Mouse (Mus musculus): ENCODE data around the gene Fmo6. TPM values are rescaled to one million over a fixed set of nuclear protein-coding genes. Genes with fewer than 3 reads are reported as not detected.

The Fmo6 gene
- polyA plus RNA-seq, 1 experiment from 2014 or later, result 1.6 TPM

DNA sequence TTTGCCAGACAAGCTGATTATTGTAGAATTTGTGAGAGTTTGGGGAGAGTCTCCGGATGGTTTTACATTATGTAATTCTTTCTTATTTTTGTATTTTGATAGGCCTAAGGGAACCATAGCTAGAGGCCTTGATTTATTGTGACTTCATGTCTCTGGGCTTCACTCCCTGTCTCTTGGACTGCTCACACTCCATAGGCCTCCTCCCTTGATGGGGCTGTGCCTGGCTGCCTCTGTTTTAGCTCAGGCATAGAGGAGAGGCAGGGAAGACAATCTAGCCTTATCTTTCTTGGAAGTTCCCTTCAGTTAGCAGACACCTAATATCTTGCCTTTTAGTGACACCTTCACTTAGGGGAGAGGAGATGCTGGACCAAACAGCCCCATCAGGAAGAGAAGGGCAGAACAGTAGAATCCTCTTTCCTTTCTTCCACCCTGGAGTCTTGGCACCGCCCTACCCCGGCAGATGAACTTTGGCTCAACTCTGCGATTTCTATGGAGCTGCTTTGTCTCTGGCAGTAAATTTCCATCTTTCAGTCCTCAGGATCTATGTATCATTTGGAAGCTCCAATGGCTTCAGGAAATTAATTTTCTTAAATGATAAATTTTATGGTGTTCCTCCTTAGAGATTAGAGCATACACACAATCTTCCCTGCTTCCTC lies 1.5 kb upstream of the Fmo6 start:
- ATAC-seq (ENCODE audit: insufficient number of reproducible peaks, insufficient read depth, low FRiP score, low TSS enrichment, low read depth), result no peak
- Histone ChIP-seq H3K4me1 (no peaks in the 10 kb centered on the region), H3K27ac (no peak overlapping the region), H3K4me2 (no peak overlapping the region), H3K27me3 (no peaks in the 10 kb centered on the region), H3K36me3 (no peaks in the 10 kb centered on the region), H3K9me3 (no peaks in the 10 kb centered on the region), H3K4me3 (no peak overlapping the region), H3K9ac (no peak overlapping the region)
- 92% methylated on average over 4 of the region's 4 CpGs for WGBS

- 75% methylated on average over 5 of the region's 5 CpGs for WGBS
- Histone ChIP-seq H3K27me3 (no peaks in the 10 kb centered on the region), H3K4me1 (no peaks in the 10 kb centered on the region), H3K9me3 (no peaks in the 10 kb centered on the region), H3K27ac (no peak overlapping the region), H3K4me3 (no peak overlapping the region), H3K9ac (no peak overlapping the region), H3K36me3 (no peaks in the 10 kb centered on the region), H3K4me2 (no peak overlapping the region)
- no peak for ATAC-seq (ENCODE audit: insufficient number of reproducible peaks, insufficient read depth, low FRiP score, low TSS enrichment, low read depth)
Observed at GRCm38 (mm10) chr1:162937970-162938695, 818 bp upstream of the Fmo6 start.

DNA sequence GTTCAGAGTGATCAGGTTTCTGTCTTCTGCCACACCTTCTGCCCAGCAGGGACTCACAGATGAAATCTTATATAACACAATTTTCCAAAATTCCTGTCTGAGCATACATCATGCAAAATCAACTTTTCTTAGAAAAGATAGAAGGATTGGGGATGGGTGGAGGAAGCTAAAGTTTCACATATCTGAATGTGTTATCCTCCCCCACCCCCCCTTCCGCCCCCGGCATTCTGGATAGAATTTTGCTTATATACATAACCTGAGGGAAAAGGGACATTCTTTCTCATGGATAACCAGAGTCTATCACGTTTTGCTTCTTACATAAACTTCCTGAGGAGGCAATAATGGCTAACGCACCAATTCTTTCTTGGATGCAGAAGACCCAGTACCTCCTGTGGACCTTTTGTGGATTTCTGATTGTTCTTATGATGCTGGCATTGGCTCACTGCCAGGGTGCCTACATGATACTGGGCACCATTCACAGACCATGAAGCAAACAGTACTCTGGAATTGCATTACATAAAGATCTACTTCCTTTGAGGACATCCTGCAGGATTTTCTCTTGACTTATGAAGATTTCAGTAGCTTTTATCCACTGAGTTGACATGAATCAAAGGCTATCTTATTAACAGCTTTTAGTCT lies 2.8 kb downstream of the Fmo6 start:
- no peak overlapping the region for H3K4me2 ChIP-seq
- no peak overlapping the region for H3K9ac ChIP-seq
- no peaks in the 10 kb centered on the region for H3K4me1 ChIP-seq
- no peak overlapping the region for H3K27ac ChIP-seq
- H3K36me3 ChIP-seq, result no peaks in the 10 kb centered on the region
- 53% methylated on average over 4 of the region's 4 CpGs for WGBS
- H3K9me3 ChIP-seq, result no peaks in the 10 kb centered on the region
- no peak for ATAC-seq (ENCODE audit: insufficient number of reproducible peaks, insufficient read depth, low FRiP score, low TSS enrichment, low read depth)
- no peak overlapping the region for H3K4me3 ChIP-seq
- no peaks in the 10 kb centered on the region for H3K27me3 ChIP-seq

DNA sequence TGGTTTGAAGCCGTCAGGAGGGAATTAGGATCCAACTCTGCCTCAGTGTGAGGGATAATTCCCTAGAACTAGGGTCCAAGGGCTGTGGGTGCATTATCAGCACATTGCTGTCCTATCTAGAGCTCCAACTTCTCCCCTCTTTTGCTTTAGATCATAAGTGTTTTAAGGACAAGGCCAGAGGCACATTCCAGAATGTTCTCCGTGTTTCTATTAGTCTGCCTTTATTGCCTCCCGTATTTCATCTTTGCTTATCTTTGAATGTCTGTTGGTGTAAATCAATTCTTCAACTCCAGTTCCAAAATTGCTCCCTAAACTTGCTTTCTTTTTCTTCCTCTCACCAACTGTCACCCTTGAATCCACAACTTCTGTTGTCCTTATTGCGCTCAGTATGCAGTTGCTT lies 4.9 kb downstream of the Fmo6 start:
- ATAC-seq (ENCODE audit: insufficient number of reproducible peaks, insufficient read depth, low FRiP score, low TSS enrichment, low read depth), result no peak
- no peak overlapping the region for H3K4me3 ChIP-seq
- H3K4me2 ChIP-seq, result no peak overlapping the region
- H3K27me3 ChIP-seq, result no peaks in the 10 kb centered on the region
- no peak overlapping the region for H3K27ac ChIP-seq
- no peaks in the 10 kb centered on the region for H3K9me3 ChIP-seq
- WGBS, result 73% methylated on average over 4 of the region's 4 CpGs
- H3K36me3 ChIP-seq, result no peaks in the 10 kb centered on the region
- H3K4me1 ChIP-seq, result no peaks in the 10 kb centered on the region
- no peak overlapping the region for H3K9ac ChIP-seq

- ATAC-seq (ENCODE audit: insufficient number of reproducible peaks, insufficient read depth, low FRiP score, low TSS enrichment, low read depth), result no peak
- WGBS, result 66% methylated on average over 5 of the region's 5 CpGs
Observed at GRCm38 (mm10) chr1:162931880-162932279, 5.4 kb downstream of the Fmo6 start.

DNA sequence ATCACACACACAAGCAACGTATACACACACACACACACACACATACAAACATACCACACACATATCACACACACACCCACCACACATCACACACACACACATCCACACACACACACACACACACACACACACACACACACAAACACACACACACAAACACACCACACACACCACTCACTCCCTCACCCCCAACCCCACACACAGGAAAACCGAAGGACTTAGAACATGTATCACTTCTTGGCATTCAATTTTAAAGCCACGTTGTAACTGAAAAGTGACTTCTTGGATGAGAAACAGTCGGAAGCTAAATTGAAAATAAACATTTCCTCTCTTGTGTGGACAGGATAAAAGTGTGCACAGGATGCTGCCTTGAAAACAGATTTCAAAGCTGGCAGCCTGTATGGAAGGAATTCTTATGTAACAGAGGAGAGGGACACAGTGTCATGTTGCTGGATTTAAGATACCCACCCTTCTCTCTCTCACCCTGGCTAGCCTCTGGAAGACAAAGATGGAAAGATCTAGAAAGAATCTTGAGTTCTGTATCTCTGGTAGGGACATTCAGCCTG lies 5.9 kb downstream of the Fmo6 start:
- Histone ChIP-seq H3K4me2 (no peak overlapping the region), H3K9me3 (no peaks in the 10 kb centered on the region), H3K4me1 (no peaks in the 10 kb centered on the region), H3K9ac (no peak overlapping the region), H3K4me3 (no peak overlapping the region), H3K36me3 (no peaks in the 10 kb centered on the region), H3K27ac (no peak overlapping the region; the same call in 1 of the 2 replicates), H3K27me3 (no peaks in the 10 kb centered on the region)
- no peak for ATAC-seq (ENCODE audit: insufficient number of reproducible peaks, insufficient read depth, low FRiP score, low TSS enrichment, low read depth)
- 57% methylated on average over 4 of the region's 4 CpGs for whole genome bisulfite sequencing

More at GRCm38 (mm10) chr1:162931880-162932279, 5.4 kb downstream of the Fmo6 start:
- Histone ChIP-seq H3K36me3 (no peaks in the 10 kb centered on the region), H3K4me2 (no peak overlapping the region), H3K27ac (no peak overlapping the region; the same call in 1 of the 2 replicates), H3K4me1 (no peaks in the 10 kb centered on the region), H3K9me3 (no peaks in the 10 kb centered on the region), H3K27me3 (no peaks in the 10 kb centered on the region), H3K4me3 (no peak overlapping the region), H3K9ac (no peak overlapping the region)

- no peak for ATAC-seq (ENCODE audit: insufficient number of reproducible peaks, insufficient read depth, low FRiP score, low TSS enrichment, low read depth)
- H3K27ac ChIP-seq, result no peak overlapping the region
- no peaks in the 10 kb centered on the region for H3K4me1 ChIP-seq
- 62% methylated on average over 2 of the region's 2 CpGs for WGBS
- H3K4me2 ChIP-seq, result no peak overlapping the region
- H3K9me3 ChIP-seq, result no peaks in the 10 kb centered on the region
- H3K36me3 ChIP-seq, result no peaks in the 10 kb centered on the region
- H3K9ac ChIP-seq, result no peak overlapping the region
- H3K4me3 ChIP-seq, result no peak overlapping the region
- no peaks in the 10 kb centered on the region for H3K27me3 ChIP-seq
Observed at GRCm38 (mm10) chr1:162930631-162931030, 6.7 kb downstream of the Fmo6 start.

- H3K9me3 ChIP-seq, result no peaks in the 10 kb centered on the region
- no peak overlapping the region for H3K4me2 ChIP-seq
- H3K27me3 ChIP-seq, result no peaks in the 10 kb centered on the region
- ATAC-seq (ENCODE audit: insufficient number of reproducible peaks, insufficient read depth, low FRiP score, low TSS enrichment, low read depth), result no peak
- no peak overlapping the region for H3K27ac ChIP-seq
- H3K4me1 ChIP-seq, result no peaks in the 10 kb centered on the region
- 82% methylated on average over 3 of the region's 3 CpGs for WGBS
- no peak overlapping the region for H3K9ac ChIP-seq
- no peaks in the 10 kb centered on the region for H3K36me3 ChIP-seq
- H3K4me3 ChIP-seq, result no peak overlapping the region
Observed at GRCm38 (mm10) chr1:162929146-162929545, 8.2 kb downstream of the Fmo6 start.

GRCm38 (mm10) chr1:162925121-162925520 lies 12.2 kb downstream of the Fmo6 start:
- Histone ChIP-seq H3K9ac (no peak overlapping the region), H3K4me2 (no peak overlapping the region), H3K36me3 (no peaks in the 10 kb centered on the region), H3K27me3 (no peaks in the 10 kb centered on the region), H3K9me3 (no peaks in the 10 kb centered on the region), H3K4me1 (no peaks in the 10 kb centered on the region), H3K4me3 (no peak overlapping the region), H3K27ac (no peak overlapping the region)
- no peak for ATAC-seq (ENCODE audit: insufficient number of reproducible peaks, insufficient read depth, low FRiP score, low TSS enrichment, low read depth)
- WGBS, result 56% methylated on average over 1 of the region's 1 CpGs

- 83% methylated on average over 8 of the region's 8 CpGs for WGBS
- no peak for ATAC-seq (ENCODE audit: insufficient number of reproducible peaks, insufficient read depth, low FRiP score, low TSS enrichment, low read depth)
Observed at GRCm38 (mm10) chr1:162916661-162917060, 20.7 kb downstream of the Fmo6 start.

DNA sequence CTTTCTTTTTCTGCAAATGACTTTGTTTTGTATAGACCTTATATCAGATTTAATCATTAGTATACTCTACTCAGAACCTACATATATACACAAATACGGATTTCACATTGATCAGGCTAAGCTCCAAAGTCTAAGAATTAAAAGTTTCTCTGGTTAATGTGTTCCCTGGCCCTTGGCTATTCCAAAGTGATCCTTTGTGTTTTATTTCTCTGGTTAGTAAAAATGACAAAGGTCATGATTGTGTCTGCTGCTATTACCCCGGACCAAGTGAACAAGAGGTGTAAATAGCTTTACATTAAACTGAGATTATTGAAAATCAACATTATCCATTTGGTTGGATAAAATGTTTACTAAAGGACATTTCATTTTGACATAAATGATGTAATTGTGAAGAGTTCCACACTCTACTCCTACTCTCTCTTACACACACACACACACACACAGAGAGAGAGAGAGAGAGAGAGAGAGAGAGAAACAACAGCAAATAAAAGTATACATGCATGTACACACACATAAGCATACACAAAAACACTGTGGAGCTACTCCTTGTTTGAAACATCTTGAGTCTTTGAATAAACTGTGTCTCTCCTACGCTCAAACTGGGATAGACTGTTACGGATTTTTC lies 22.3 kb downstream of the Fmo6 start:
- H3K36me3 ChIP-seq, result no peaks in the 10 kb centered on the region
- no peak for ATAC-seq (ENCODE audit: insufficient number of reproducible peaks, insufficient read depth, low FRiP score, low TSS enrichment, low read depth)
- no peaks in the 10 kb centered on the region for H3K4me1 ChIP-seq
- H3K4me2 ChIP-seq, result no peak overlapping the region
- H3K27me3 ChIP-seq, result no peaks in the 10 kb centered on the region
- H3K9me3 ChIP-seq, result no peaks in the 10 kb centered on the region
- H3K9ac ChIP-seq, result no peak overlapping the region
- 89% methylated on average over 4 of the region's 4 CpGs for WGBS
- no peak overlapping the region for H3K4me3 ChIP-seq
- H3K27ac ChIP-seq, result no peak overlapping the region

More at GRCm38 (mm10) chr1:162916661-162917060, 20.7 kb downstream of the Fmo6 start:
- Histone ChIP-seq H3K9ac (no peak overlapping the region), H3K27me3 (no peaks in the 10 kb centered on the region), H3K4me1 (no peaks in the 10 kb centered on the region), H3K4me3 (no peak overlapping the region), H3K36me3 (no peaks in the 10 kb centered on the region), H3K9me3 (no peaks in the 10 kb centered on the region), H3K27ac (no peak overlapping the region), H3K4me2 (no peak overlapping the region)
